27 mouse cellular contexts compared by ENCODE assay signal in the genomic region with DNA sequence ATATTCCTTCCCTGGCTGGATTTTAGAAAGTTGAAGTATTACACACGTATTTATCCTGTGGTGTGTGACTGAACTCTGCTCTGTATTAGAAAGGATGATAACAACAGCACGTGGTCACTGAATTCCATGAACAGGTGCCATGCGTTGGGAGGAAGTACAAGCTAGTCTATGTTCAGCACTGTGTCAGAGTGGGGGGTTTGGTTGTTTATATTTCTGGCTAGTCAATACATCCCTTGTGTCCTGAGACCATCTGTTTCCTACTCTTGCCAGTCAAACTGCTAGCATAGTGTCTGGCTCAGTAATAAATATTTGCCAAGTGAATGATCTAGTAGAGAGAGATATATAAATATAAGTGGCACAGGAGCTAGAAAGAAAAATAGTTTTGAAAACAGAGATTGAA. TPM values are rescaled to one million over a fixed set of nuclear protein-coding genes. Genes with fewer than 3 reads are reported as not detected.
DNase-seq lines count a peak whose midpoint lies in the region; ATAC-seq lines count a peak whose summit lies in the region.
"Had no signal": no experiment of that assay in that cellular context is flagged by ENCODE, and none has a peak within 500 bp of the region (broad histone marks: within the 10 kb centered on the region; RNA-seq: fewer than 3 reads in every experiment).

No protein-coding gene starts in this region.

- WGBS in embryonic facial prominence, embryonic 14.5 days: 39% methylated on average over 3 of the region's 3 CpGs
- WGBS in embryonic facial prominence, embryonic 10.5 days: 70% methylated on average over 3 of the region's 3 CpGs
- WGBS in hindbrain, embryonic 16.5 days: 66% methylated on average over 3 of the region's 3 CpGs
- WGBS in hindbrain, embryonic 12.5 days: 77% methylated on average over 3 of the region's 3 CpGs

- H3K27me3 ChIP-seq in embryonic facial prominence, embryonic 14.5 days (replicated peaks; ENCODE audit: control insufficient read depth, insufficient read depth, low read length): no peaks in the 10 kb centered on the region
- H3K27me3 ChIP-seq in embryonic facial prominence, embryonic 10.5 days (replicated peaks; ENCODE audit: low read depth, poor library complexity, severe bottlenecking): no peaks in the 10 kb centered on the region
- H3K27me3 ChIP-seq in hindbrain, embryonic 16.5 days (replicated peaks; ENCODE audit: control insufficient read depth, insufficient read depth, low read length): no peaks in the 10 kb centered on the region
- no peaks in the 10 kb centered on the region for H3K27me3 ChIP-seq in hindbrain, embryonic 12.5 days
- H3K27me3 ChIP-seq: embryonic facial prominence, embryonic 12.5 days; lung, embryonic 15.5 days; midbrain, embryonic 13.5 days had no signal

- H3K36me3 ChIP-seq in embryonic facial prominence, embryonic 14.5 days (ENCODE audit: control insufficient read depth, insufficient read depth, low read length): no peaks in the 10 kb centered on the region
- H3K36me3 ChIP-seq in embryonic facial prominence, embryonic 10.5 days (replicated peaks): no peaks in the 10 kb centered on the region
- H3K36me3 ChIP-seq in hindbrain, embryonic 16.5 days (ENCODE audit: control insufficient read depth, insufficient read depth, low read length): no peaks in the 10 kb centered on the region
- H3K36me3 ChIP-seq in hindbrain, embryonic 12.5 days: no peaks in the 10 kb centered on the region
- H3K36me3 ChIP-seq: embryonic facial prominence, embryonic 12.5 days; forebrain, embryonic 10.5 days; lung, embryonic 15.5 days; midbrain, embryonic 13.5 days had no signal

- H3K4me1 ChIP-seq in embryonic facial prominence, embryonic 14.5 days (ENCODE audit: control insufficient read depth, insufficient read depth, low read length): no peaks in the 10 kb centered on the region
- H3K4me1 ChIP-seq in embryonic facial prominence, embryonic 10.5 days: no peaks in the 10 kb centered on the region
- no peaks in the 10 kb centered on the region for H3K4me1 ChIP-seq in hindbrain, embryonic 16.5 days (ENCODE audit: control insufficient read depth, insufficient read depth, low read depth, low read length)
- H3K4me1 ChIP-seq in hindbrain, embryonic 12.5 days: no peaks in the 10 kb centered on the region
- H3K4me1 ChIP-seq: embryonic facial prominence, embryonic 12.5 days; forebrain, embryonic 10.5 days; lung, embryonic 15.5 days; midbrain, embryonic 13.5 days had no signal

- no peak overlapping the region for H3K27ac ChIP-seq in embryonic facial prominence, embryonic 14.5 days (replicated peaks; ENCODE audit: low read depth, low read length)
- H3K27ac ChIP-seq in embryonic facial prominence, embryonic 10.5 days (replicated peaks): no peak overlapping the region
- no peak overlapping the region for H3K27ac ChIP-seq in hindbrain, embryonic 16.5 days (ENCODE audit: low read depth, low read length)
- H3K27ac ChIP-seq in hindbrain, embryonic 12.5 days: no peak overlapping the region
- H3K27ac ChIP-seq: embryonic facial prominence, embryonic 12.5 days; forebrain, embryonic 10.5 days; liver, embryonic 14.5 days; lung, embryonic 15.5 days; midbrain, embryonic 13.5 days had no signal

- no peak for ATAC-seq in embryonic facial prominence, embryonic 14.5 days (ENCODE audit: low read depth)
- ATAC-seq in hindbrain, embryonic 16.5 days: peak; percentile 78
- ATAC-seq in hindbrain, embryonic 12.5 days (ENCODE audit: low FRiP score): no peak
- ATAC-seq: CD4-positive, CD25-positive, alpha-beta regulatory T cell, adult 4 months; intestine, embryonic 16.5 days; midbrain, embryonic 13.5 days had no signal

- H3K4me2 ChIP-seq in embryonic facial prominence, embryonic 14.5 days (ENCODE audit: low read depth, low read length): no peak overlapping the region
- no peak overlapping the region for H3K4me2 ChIP-seq in hindbrain, embryonic 16.5 days (ENCODE audit: low read length)
- H3K4me2 ChIP-seq in hindbrain, embryonic 12.5 days (replicated peaks): no peak overlapping the region
- H3K4me2 ChIP-seq: embryonic facial prominence, embryonic 12.5 days; lung, embryonic 15.5 days; midbrain, embryonic 13.5 days had no signal

- no peak overlapping the region for H3K9ac ChIP-seq in embryonic facial prominence, embryonic 14.5 days (ENCODE audit: low read depth, low read length)
- no peak overlapping the region for H3K9ac ChIP-seq in hindbrain, embryonic 16.5 days (ENCODE audit: low read depth, low read length)
- H3K9ac ChIP-seq in hindbrain, embryonic 12.5 days: no peak overlapping the region
- H3K9ac ChIP-seq: embryonic facial prominence, embryonic 12.5 days; liver, embryonic 14.5 days; lung, embryonic 15.5 days; midbrain, embryonic 13.5 days had no signal

- peak; percentile 14 for DNase-seq in embryonic facial prominence, embryonic 14.5 days (ENCODE audit: low spot score)
- DNase-seq in embryonic facial prominence, embryonic 10.5 days (ENCODE audit: low spot score): no peak
- peak; percentile 5 for DNase-seq in brain, adult 2 months (ENCODE audit: low read depth, low spot score)
- DNase-seq in embryo, embryonic 10.5 days (ENCODE audit: low spot score): peak; percentile 2
- DNase-seq in layer of hippocampus, postnatal 10 days (ENCODE audit: low spot score in 2 of 2): no peak
- DNase-seq: adrenal gland, postnatal 14 days; cerebellum, adult 8-10 months; gastrocnemius, postnatal 14 days; heart, postnatal 14 days; kidney, adult 8-10 months; kidney, postnatal 10 days; layer of hippocampus, adult 9-11 months; liver; right cerebral cortex, postnatal 25 days; spleen, adult 18-20 months; thymus, postnatal 14 days had no signal

- no peak overlapping the region for H3K4me3 ChIP-seq in embryonic facial prominence, embryonic 14.5 days (ENCODE audit: low read depth, low read length)
- H3K4me3 ChIP-seq in embryonic facial prominence, embryonic 10.5 days: no peak overlapping the region
- no peak overlapping the region for H3K4me3 ChIP-seq in hindbrain, embryonic 16.5 days (ENCODE audit: low read length)
- H3K4me3 ChIP-seq in hindbrain, embryonic 12.5 days: no peak overlapping the region
- H3K4me3 ChIP-seq: embryonic facial prominence, embryonic 12.5 days; forebrain, embryonic 10.5 days; lung, embryonic 15.5 days; midbrain, embryonic 13.5 days had no signal

- no peaks in the 10 kb centered on the region for H3K9me3 ChIP-seq in embryonic facial prominence, embryonic 14.5 days (ENCODE audit: control insufficient read depth, low read length)
- H3K9me3 ChIP-seq in embryonic facial prominence, embryonic 10.5 days: no peaks in the 10 kb centered on the region
- no peaks in the 10 kb centered on the region for H3K9me3 ChIP-seq in hindbrain, embryonic 16.5 days (ENCODE audit: control insufficient read depth, low read length)
- H3K9me3 ChIP-seq in hindbrain, embryonic 12.5 days (replicated peaks): no peaks in the 10 kb centered on the region
- H3K9me3 ChIP-seq: embryonic facial prominence, embryonic 12.5 days; forebrain, embryonic 10.5 days; lung, embryonic 15.5 days; midbrain, embryonic 13.5 days had no signal

RNA-seq across cellular contexts. Expression of a gene that starts 31.5 kb away (rescaled TPM):
- polyA plus RNA-seq in embryonic facial prominence, embryonic 14.5 days (2014; fragmentation: Nextera tagmentation; extraction: Ambion mirVana): 3.5 and 3.6 TPM in 2 replicates
- polyA plus RNA-seq in embryonic facial prominence, embryonic 10.5 days (2016; fragmentation: Nextera tagmentation; extraction: Ambion mirVana): 0.49 and 0.67 TPM in 2 replicates
- polyA plus RNA-seq in hindbrain, embryonic 16.5 days (2015; fragmentation: Nextera tagmentation; extraction: Ambion mirVana): 25.4 and 25.6 TPM in 2 replicates
- polyA plus RNA-seq in hindbrain, embryonic 12.5 days (2016; fragmentation: Nextera tagmentation; extraction: Ambion mirVana): 4.2 and 4.4 TPM in 2 replicates
- 10 to 100 TPM; 81.5 to 84.2 TPM for total RNA-seq in layer of hippocampus, postnatal 10 days (2021)
- total RNA-seq: granulocyte monocyte progenitor cell, adult 5-6 weeks; megakaryocyte, adult 5-6 weeks had no signal

Comparison
In these comparisons a context has a peak if more than half of its experiments do, and no peak if none do; other contexts are left out.
1. DNase-seq: peak in embryonic facial prominence, embryonic 14.5 days (single experiment), brain, adult 2 months (single experiment) and embryo, embryonic 10.5 days (single experiment); none in embryonic facial prominence, embryonic 10.5 days (single experiment) and layer of hippocampus, postnatal 10 days (0 of 2).